Mouse (Mus musculus) testis, adult 2 months (tissue): ENCODE data around the gene Nrcam.

Experiments
- CTCF ChIP-seq: fragments of 200-500 bp; IDR thresholded peaks from 2 replicates; pipeline ENCODE4 v1.5.1; 2012; ENCODE audit warnings: low read depth, mild to moderate bottlenecking, inconsistent platforms, low read length, moderate library complexity; ENCODE audit not compliant: control insufficient read depth, insufficient read depth, insufficient replicate concordance
- POLR2A ChIP-seq: fragments of 200-500 bp; IDR thresholded peaks from 2 replicates; pipeline ENCODE4 v1.6.1; 2012; ENCODE audit warnings: low read depth, mild to moderate bottlenecking, inconsistent platforms, low read length, moderate library complexity; ENCODE audit not compliant: control insufficient read depth

DNA sequence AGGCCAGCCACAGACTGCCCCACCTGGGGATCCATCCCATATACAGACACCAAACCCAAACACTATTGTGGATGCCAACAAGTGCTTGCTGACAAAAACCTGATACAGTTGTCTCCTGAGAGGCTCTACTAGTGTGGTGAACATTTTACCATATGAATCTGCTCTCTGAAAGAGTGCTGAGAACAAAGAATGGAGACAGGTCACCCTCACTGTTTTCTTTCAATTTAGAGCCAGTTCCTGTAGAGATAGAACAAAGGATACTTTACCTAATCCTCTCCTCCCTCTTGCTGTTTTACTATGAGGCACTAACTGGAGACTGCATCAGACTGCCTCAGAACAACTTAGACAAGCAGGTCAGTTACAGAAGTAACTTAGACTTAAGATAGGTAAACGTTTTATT lies 311.9 kb downstream of the Nrcam start:
- no peak for TF ChIP-seq CTCF
- TF ChIP-seq POLR2A = no peak
